Comparison of ENCODE assay signal across 22 mouse cellular contexts in the genomic region with DNA sequence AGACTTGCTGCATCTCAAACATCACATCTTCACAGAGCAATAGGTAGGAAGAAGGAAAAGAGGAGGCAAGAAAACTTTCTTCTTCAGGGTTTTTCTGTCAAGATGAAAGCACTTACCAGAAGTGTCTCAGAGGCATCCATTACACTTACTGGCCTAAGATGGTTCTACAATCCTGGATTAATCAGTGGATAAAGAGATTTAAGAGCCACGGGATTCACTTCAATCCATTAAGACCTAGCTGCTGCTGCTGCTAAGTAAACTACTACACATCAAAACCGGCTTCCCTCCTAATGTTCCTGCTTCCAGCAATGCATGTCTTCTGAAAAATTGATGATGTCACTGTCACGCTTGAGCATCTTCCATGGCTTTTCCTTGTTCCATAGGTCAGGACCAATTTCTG. TPM values are rescaled to one million over a fixed set of nuclear protein-coding genes. Genes with fewer than 3 reads are reported as not detected.
"Had no signal": no experiment of that assay in that cellular context is flagged by ENCODE, and none has a peak within 500 bp of the region (broad histone marks: within the 10 kb centered on the region; RNA-seq: fewer than 3 reads in every experiment).

No protein-coding gene starts in this region.

- DNase-seq: cerebellum, adult 8-10 months; cerebellum, adult 9-10 months; cerebellum, adult 9-11 months; cerebellum, postnatal 10 days; cerebellum, postnatal 14 days; cerebellum, postnatal 25 days; cerebellum, postnatal 36 days; embryo, embryonic 11 days; forebrain, postnatal 0 days; gastrocnemius, adult 2 months; gastrocnemius, postnatal 10 days; gastrocnemius, postnatal 14 days; gastrocnemius, postnatal 25 days; gastrocnemius, postnatal 36 days; heart, adult 11 months; heart, adult 18-20 months; heart, adult 2 months had no signal

RNA-seq across cellular contexts. Expression of a gene that starts 41.8 kb away (rescaled TPM):
- total RNA-seq: common myeloid progenitor, adult 5-6 weeks; forebrain, postnatal 0 days; gastrocnemius, adult 2 months; gastrocnemius, adult 8-10 months; gastrocnemius, postnatal 10 days; gastrocnemius, postnatal 14 days; gastrocnemius, postnatal 25 days; gastrocnemius, postnatal 36 days; gastrocnemius, postnatal 4 days; granulocyte monocyte progenitor cell, adult 5-6 weeks; heart, adult 18-20 months; heart, adult 2 months; heart, adult 8-10 months had no signal
